Mouse (Mus musculus) gastrocnemius, adult 2 months (tissue): Measurements from ENCODE around the gene Rbms3. TPM values are rescaled to one million over a fixed set of nuclear protein-coding genes. Genes with fewer than 3 reads are reported as not detected.

Source experiments
- DNase-seq: peaks from one replicate; pipeline ENCODE4 v3.0.0; 2022
- H3K27ac ChIP-seq: fragments of 200-600 bp; 2 replicates; pipeline ENCODE4 v1.8.1; 2022; ENCODE audit warnings: mild to moderate bottlenecking
- H3K4me3 ChIP-seq: fragments of 200-600 bp; 2 replicates; pipeline ENCODE4 v1.8.1; 2022; ENCODE audit warnings: mild to moderate bottlenecking, moderate library complexity
- CTCF ChIP-seq: fragments of 200-600 bp; IDR thresholded peaks from 2 replicates; pipeline ENCODE4 v1.8.1; 2022; ENCODE audit warnings: antibody characterized with exemption, mild to moderate bottlenecking, moderate library complexity
- intact Hi-C: fragments of 180-260 bp; cut with DNase I; formaldehyde crosslinking; loops from one replicate; pipeline ENCODE4 v1.15.1; 2025
- total RNA-seq, 2 experiments: library from RNA; stranded (reverse); gene quantifications; 2 replicates each; pipeline ENCODE4 v1.2.3; 2021

The Rbms3 gene
- total RNA-seq, 2 experiments from 2014 or later: 5.8 to 8.1 TPM

GRCm38 (mm10) chr9:117210344-117210743 is 419.4 kb downstream of the Rbms3 start:
- Histone ChIP-seq H3K27ac (no peak overlapping the region), H3K4me3 (no peak overlapping the region)
- TF ChIP-seq CTCF: no peak
- intact Hi-C loops: no loop called here
- DNase-seq: no peak

DNA sequence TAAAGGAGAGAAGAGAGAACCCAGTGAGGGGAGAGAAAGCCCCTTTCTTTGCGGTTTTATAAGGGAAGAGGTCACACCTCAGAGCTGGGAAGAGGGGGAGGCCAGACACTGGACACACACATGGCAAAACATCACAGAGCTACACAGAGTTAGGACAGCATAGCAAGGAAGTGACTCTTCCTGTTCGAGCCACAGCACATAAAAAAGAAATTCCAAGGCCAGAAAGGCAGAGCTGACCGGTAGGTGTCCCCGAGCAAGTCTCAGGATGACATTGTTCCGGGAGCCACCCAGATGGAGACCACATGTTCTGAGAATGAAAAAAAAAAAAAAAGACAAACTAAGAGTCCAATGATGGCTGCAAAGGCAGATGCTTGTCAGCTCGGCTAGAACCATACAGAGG is 424.3 kb downstream of the Rbms3 start:
- intact Hi-C loops: no loop called here
- no peak for DNase-seq
- TF ChIP-seq CTCF: no peak
- Histone ChIP-seq H3K27ac (no peak overlapping the region), H3K4me3 (no peak overlapping the region)

DNA sequence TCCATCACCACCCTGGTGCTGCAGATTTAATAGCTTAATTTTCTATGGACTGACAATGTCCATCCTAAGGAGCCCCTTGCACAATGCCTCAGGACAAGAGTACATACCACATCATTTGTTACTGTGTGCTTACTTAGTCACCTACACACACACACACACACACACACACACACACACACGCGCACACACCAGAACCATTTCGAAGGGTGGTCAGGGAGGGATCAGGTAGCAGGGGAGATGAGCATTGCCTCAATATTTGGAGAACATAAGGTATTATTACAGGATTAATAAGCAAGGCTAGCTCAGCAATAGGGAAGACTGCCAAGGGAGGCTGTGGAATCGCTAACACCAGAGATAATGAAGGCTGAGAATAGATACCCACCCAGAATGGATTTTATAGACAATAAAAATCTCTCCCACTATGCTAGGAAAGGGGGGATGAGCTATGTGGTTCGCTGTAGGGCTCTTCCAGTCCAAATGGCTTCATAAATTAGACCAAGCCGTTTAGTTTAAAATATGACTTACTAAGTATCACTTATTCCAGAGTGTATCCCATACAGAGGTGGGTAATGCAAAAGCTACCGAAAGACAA is 429.6 kb downstream of the Rbms3 start:
- H3K4me3 ChIP-seq: no peak overlapping the region
- intact Hi-C loops: no loop called here
- DNase-seq: no peak
- no peak for TF ChIP-seq CTCF
- H3K27ac ChIP-seq: no peak overlapping the region

DNA sequence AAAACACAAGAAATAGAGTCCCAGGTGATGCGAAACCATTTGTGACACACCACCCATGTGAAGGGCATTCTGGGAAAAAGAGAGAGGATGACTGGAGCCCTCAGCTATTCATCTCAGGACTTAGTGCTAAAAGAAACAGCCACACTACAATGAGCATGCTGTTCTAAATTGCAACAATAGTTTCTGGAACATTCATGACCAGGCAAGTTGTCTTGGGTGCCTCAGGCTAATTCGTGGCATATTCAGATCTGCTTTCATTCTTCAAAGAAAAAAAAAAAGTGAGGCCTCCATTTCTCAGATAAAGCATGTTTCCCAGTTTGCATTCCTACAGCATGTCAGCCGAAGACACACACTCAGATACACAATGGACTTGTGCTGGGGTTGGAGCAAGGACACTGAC is 432.2 kb downstream of the Rbms3 start:
- no peak for TF ChIP-seq CTCF
- intact Hi-C loops: no loop called here
- DNase-seq: no peak
- Histone ChIP-seq H3K27ac (no peak overlapping the region), H3K4me3 (no peak overlapping the region)

DNA sequence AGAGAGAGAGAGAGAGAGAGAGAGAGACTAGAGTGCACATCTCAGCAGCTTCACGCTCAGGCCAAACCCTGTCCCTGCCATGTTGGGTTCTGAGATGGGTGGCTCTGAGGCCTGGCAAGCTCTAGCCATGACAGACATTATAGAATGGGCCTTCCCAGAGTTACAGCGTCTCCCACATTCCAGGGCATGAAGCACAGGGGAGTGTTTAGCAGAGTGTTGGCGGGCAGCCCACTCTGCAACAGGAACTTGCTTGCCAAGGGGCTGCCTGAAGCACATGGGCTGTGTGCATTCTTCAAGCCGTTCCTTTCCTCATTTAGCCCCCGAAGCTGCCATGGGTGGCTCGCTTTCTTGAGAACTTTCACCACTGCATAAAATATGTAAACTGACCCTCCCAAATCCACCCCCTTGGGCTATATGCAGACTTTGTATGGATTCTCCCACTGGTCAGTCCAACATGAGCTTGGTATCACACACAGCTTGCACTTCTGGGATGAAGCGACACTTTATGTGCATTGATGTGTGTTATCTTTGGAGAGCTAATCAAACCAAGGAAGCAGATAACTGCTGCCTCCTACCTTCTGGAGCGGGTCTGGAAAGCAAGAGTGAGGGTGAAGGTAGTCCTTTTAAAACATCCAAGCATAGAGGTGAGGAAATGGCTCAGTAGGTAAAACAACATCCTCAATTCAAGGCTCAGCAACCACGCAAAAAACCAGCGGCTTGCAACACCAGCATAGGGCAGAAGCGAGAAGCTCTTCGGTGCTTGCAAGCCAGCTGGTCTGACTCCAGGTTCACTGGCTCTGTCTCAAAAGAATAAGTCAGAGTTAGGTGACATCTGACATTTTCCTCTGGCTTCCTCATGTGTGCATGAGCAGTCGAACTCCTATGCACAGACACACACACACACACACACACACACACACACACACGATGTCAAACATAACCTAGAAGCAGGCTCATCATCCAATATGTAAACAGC is 436.9 kb downstream of the Rbms3 start:
- intact Hi-C loops: no loop called here
- peak overlapping the region; percentile 72 for H3K27ac ChIP-seq
- H3K4me3 ChIP-seq: peak overlapping the region; percentile 46
- no peak for TF ChIP-seq CTCF
- peak; percentile 76 for DNase-seq

GRCm38 (mm10) chr9:117192093-117192492 is 437.6 kb downstream of the Rbms3 start:
- peak overlapping the region; percentile 72 for H3K27ac ChIP-seq
- peak overlapping the region; percentile 46 for H3K4me3 ChIP-seq
- TF ChIP-seq CTCF: no peak
- DNase-seq: no peak
- intact Hi-C loops: no loop called here

GRCm38 (mm10) chr9:117188406-117188805 is 441.3 kb downstream of the Rbms3 start:
- no peak for TF ChIP-seq CTCF
- no peak for DNase-seq
- intact Hi-C loops: no loop called here
- Histone ChIP-seq H3K4me3 (no peak overlapping the region), H3K27ac (no peak overlapping the region)

DNA sequence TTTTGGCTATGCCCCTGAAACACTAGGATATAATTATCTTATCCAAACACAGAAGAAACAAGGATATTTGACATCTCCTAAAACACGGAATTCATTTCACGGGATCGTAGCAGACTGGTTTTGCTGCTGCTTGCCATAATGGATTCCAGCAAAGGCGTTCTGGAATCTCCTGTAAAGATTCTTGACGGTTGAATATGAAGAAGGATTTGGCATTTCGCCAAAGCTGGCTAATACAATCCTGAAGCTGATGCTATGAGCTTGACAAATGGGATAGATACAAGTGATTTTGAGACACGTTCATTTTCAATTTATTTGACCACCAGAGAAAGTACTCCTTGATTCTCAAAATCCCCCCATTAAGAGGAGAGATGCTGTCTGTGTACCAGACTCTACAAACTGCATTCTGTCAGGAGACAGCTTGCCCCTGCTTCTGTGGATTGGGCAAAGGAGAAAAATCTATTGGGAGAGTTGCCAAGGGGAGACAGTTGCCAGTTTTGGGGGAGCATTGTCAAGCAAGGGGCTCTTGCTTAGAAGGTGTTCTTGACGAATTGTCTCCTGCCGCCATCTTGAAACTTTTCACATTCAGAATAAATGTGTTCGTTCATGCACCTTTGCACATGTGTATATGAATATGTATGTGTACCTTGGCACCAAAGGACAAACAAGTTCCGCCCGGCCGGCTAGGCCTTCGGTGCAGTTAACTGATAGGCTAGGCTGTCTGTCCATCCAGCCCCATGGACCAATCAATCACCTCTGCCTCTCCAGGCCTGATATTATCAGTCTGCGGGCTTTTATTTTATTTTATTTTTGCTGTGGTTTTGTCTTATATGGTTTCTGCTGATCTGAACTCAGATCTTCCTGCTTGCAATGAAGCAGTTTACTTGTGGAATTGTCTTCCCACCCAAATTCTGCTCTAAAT is 442.3 kb downstream of the Rbms3 start:
- Histone ChIP-seq H3K27ac (no peak overlapping the region), H3K4me3 (no peak overlapping the region)
- intact Hi-C loops: no loop called here
- no peak for DNase-seq
- TF ChIP-seq CTCF: no peak

DNA sequence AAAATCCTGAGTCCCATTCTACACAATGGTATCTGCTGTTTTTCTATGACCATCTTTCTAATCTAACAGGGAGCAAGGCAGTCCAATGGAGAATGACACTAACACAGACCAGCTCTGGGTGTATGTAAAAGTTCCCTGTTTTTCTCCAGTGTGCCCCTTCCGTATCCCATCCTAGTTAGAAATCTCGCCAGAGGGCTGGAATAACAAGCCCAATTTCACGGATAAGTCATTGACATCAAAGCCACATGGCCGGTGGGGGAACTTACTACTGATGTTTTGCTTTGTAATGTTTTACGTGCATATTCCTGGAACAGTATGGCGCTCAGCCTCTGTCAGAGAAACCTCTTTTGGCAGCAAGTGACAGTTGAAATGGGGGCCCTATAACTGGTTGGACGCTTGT is 449.1 kb downstream of the Rbms3 start:
- TF ChIP-seq CTCF: no peak
- DNase-seq: no peak
- intact Hi-C loops: no loop called here
- H3K4me3 ChIP-seq: no peak overlapping the region
- H3K27ac ChIP-seq: no peak overlapping the region

DNA sequence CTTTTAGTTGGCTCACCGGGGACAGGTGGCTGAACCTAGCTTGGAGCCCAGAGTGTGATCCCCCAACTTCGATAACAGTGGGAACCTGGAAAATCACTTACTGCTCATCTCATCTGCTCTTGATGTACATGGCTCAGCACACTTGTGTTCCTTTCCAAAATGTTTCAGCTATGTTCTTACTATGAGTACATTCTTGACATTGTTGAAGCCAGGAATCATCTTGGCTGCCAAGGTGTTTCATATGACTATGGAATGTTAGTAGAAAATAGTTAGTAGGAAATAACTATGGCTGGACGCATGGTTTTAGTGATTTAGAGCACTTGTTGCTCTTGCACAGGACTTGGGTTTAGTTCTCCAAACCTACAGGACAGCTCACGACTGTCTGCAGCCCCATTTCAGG is 451.3 kb downstream of the Rbms3 start:
- Histone ChIP-seq H3K4me3 (no peak overlapping the region), H3K27ac (no peak overlapping the region)
- TF ChIP-seq CTCF: no peak
- intact Hi-C loops: no loop called here
- no peak for DNase-seq

- intact Hi-C loops: no loop called here
- Histone ChIP-seq H3K4me3 (no peak overlapping the region), H3K27ac (no peak overlapping the region)
- TF ChIP-seq CTCF: no peak
- no peak for DNase-seq
Observed at GRCm38 (mm10) chr9:117172526-117172925, 457.2 kb downstream of the Rbms3 start.

- Histone ChIP-seq H3K27ac (no peak overlapping the region), H3K4me3 (no peak overlapping the region)
- intact Hi-C loops: no loop called here
- no peak for DNase-seq
- TF ChIP-seq CTCF: no peak
Observed at GRCm38 (mm10) chr9:117169196-117169595, 460.5 kb downstream of the Rbms3 start.

- Histone ChIP-seq H3K27ac (no peak overlapping the region), H3K4me3 (no peak overlapping the region)
- intact Hi-C loops: no loop called here
- peak; percentile 42 for DNase-seq
- TF ChIP-seq CTCF: no peak
Observed at GRCm38 (mm10) chr9:117163143-117163542, 466.6 kb downstream of the Rbms3 start.
